Mouse (Mus musculus): ENCODE measurements at regions not wholly inside any gene's neighbourhood (a gene's known extent, or its start where the extent isn't known, plus 50 kb on each side); places are given as distances from the start of the nearest gene placed in this dataset.

- intact Hi-C loops (cut with DNase I), result no loop called here
- DNase-seq (ENCODE audit: low spot score in 2 of 2), result no peak
These were observed 1238.8 kb downstream of the Sis start for GRCm38 (mm10) chr3:71728861-71729260.

DNA sequence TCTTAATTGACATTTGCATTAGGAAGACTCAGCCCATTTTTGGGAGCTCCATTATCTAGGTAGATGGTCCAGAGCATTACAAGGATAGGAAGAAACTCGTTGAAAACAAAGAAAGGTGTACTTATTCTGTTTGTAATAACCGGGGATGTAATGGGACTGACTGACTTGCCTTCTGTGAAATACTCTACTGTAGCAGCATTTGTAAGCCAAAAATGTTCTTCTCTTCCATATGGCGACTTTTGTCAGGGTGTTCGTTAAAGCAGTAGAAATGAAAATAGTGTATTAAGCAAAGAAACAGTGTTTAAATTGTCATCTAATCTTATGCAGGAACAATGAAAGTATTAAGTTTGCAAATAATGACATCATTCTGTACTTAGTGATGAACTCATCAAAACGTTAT lies 1265.3 kb downstream of the Sis start:
- intact Hi-C loops (cut with DNase I), result no loop called here
- peak in 1 of 2 experiments; percentile 12 for DNase-seq (ENCODE audit: low spot score in 2 of 2)

All from left cerebral cortex, postnatal 25 days (tissue).